Mouse (Mus musculus) limb, embryonic 12.5 days (tissue): Measurements from ENCODE around the gene Med8. TPM values are rescaled to one million over a fixed set of nuclear protein-coding genes. Genes with fewer than 3 reads are reported as not detected.
A peak's percentile ranks its signal among the peaks of the same experiment; 100 is the strongest.

Source experiments
- ATAC-seq: fragments of 200-750 bp; cut with Nextera tagmentation; 2 replicates; pipeline ENCODE4 v1.8.0; 2017; ENCODE audit warnings: low read depth, moderate TSS enrichment; ENCODE audit not compliant: insufficient number of reproducible peaks, insufficient read depth, low FRiP score, low TSS enrichment
- H3K27ac ChIP-seq: fragments of 300-500 bp; sonication (generic); 2 replicates; pipeline ENCODE4 v1.5.1; 2016; ENCODE audit warnings: mild to moderate bottlenecking, moderate library complexity
- H3K27me3 ChIP-seq: fragments of 300-500 bp; sonication (generic); 2 replicates; pipeline ENCODE4 v1.6.1; 2016; ENCODE audit warnings: mild to moderate bottlenecking, moderate library complexity
- H3K36me3 ChIP-seq: fragments of 300-500 bp; sonication (generic); 2 replicates; pipeline ENCODE4 v1.6.1; 2016; ENCODE audit warnings: mild to moderate bottlenecking, moderate library complexity
- H3K4me1 ChIP-seq: fragments of 300-500 bp; sonication (generic); replicated peaks from 2 replicates; pipeline ENCODE4 v1.6.1; 2016
- H3K4me2 ChIP-seq: fragments of 300-500 bp; sonication (generic); 2 replicates; pipeline ENCODE4 v1.6.1; 2016; ENCODE audit warnings: mild to moderate bottlenecking, moderate library complexity
- H3K4me3 ChIP-seq: fragments of 300-500 bp; sonication (generic); replicated peaks from 2 replicates; pipeline ENCODE4 v1.5.1; 2016; ENCODE audit warnings: mild to moderate bottlenecking
- H3K9ac ChIP-seq: fragments of 300-500 bp; sonication (generic); replicated peaks from 2 replicates; pipeline ENCODE4 v1.6.1; 2016; ENCODE audit warnings: mild to moderate bottlenecking, moderate library complexity
- H3K9me3 ChIP-seq: fragments of 300-500 bp; sonication (generic); 2 replicates; pipeline ENCODE4 v1.6.1; 2016; ENCODE audit warnings: mild to moderate bottlenecking, moderate library complexity
- WGBS: fragments of 180-500 bp; shearing (Covaris S2); methylation state at CpG from one replicate; pipeline ENCODE4 v1.1.7; 2016; 5-methylcytosine and 5-hydroxymethylcytosine counted together
- polyA plus RNA-seq: library from polyadenylated mRNA; unstranded; fragments of >200 nt; fragmentation: Nextera tagmentation; extraction: Ambion mirVana; gene quantifications from 2 replicates; pipeline ENCODE4 v1.2.1, GENCODE M21; 2016

The Med8 gene
- polyA plus RNA-seq, 1 experiment from 2014 or later: 127 TPM

DNA sequence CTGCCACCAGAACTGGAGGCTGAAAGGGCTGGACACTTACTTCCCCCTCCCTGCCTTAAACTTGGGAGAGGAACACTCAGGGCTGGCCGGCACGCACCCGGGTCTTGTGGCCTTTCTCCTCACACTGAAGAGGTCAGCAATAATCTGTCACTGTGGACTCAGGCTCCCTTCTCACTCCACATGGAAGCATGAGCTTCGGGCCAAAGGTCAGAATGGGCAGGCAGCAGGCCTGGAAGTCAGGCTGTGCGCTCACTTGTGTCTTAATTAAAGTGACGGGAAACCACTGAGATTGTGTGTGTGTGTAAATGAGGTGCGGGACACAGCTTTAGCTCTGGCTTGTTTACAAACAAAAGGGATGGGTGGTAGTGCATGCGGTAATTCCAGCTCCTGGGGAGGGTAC is 23.2 kb downstream of the Med8 start:
- WGBS: 72% methylated on average over 8 of the region's 8 CpGs
- Histone ChIP-seq H3K4me3 (no peak overlapping the region), H3K27ac (no peak overlapping the region), H3K9me3 (no peaks in the 10 kb centered on the region), H3K4me2 (no peak overlapping the region), H3K36me3 (peaks cover 57% of the 10 kb centered on the region), H3K4me1 (peaks cover 49% of the 10 kb centered on the region), H3K27me3 (no peaks in the 10 kb centered on the region), H3K9ac (peak overlapping the region; percentile 27; the same call in 1 of the 2 replicates)
- no peak for ATAC-seq

DNA sequence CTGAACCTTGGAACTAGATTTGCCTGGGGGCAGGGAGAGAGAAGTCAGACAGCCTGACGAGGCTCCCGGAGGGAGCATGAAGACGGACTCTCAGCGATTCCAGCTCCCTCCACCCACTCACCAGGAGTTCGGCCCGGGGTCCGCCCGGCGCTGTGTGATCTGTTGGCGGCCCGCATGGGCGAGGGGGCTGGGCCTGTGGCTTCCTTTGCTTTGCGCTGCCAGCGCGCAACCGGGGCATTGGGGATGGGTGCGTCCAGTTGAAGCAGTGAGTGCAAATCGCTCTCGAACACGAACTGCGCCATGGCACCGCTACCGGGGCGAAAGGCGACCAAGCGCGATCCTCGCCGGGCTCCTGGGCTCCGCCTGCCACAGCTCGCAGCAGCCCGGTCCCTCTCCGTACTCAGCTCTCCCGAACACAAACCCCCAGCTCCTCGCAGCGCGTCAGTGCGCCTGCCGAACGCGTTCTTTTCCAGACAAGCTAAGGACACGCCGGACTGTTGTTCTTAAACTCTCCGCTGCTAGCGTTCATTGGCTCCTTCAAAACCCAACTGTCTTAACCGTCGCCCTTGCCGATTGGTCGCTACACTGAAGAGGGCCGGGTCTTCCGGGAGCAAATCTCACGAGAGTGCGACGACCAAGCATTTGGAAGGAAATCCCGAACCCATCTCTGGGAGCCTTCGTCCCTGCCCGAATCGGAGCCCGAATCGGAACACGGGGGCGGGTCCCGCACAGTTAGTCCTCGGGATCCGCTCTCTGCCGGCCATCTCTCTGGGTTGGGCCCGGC is 27.9 kb downstream of the Med8 start, which contains the start of gene Cdc20:
TSS of gene Cdc20 (minus strand) at position 533 of the 784 bp plus-strand sequence.
- H3K27ac ChIP-seq: peak within 1 kb of the TSS; percentile 91
- H3K36me3 ChIP-seq: peaks cover 38% of the 10 kb centered on the region
- H3K9ac ChIP-seq: peak within 1 kb of the TSS; percentile 82
- peak within 1 kb of the TSS; percentile 82 for H3K4me3 ChIP-seq
- under 1% methylated on average over 66 of the region's 67 CpGs for WGBS
- peak within 1 kb of the TSS; percentile 87 for H3K4me2 ChIP-seq
- H3K4me1 ChIP-seq: peaks cover 35% of the 10 kb centered on the region
- no peaks in the 10 kb centered on the region for H3K27me3 ChIP-seq
- peak; percentile 95 for ATAC-seq
- no peaks in the 10 kb centered on the region for H3K9me3 ChIP-seq

GRCm38 (mm10) chr4:118437829-118438253 is 28.7 kb downstream of the Med8 start:
- no peak for ATAC-seq
- whole genome bisulfite sequencing: 10% methylated on average over 12 of the region's 12 CpGs

GRCm38 (mm10) chr4:118445088-118445487 is 36.0 kb downstream of the Med8 start:
- Histone ChIP-seq H3K4me2 (no peak overlapping the region), H3K27ac (no peak overlapping the region), H3K9ac (no peak overlapping the region), H3K4me1 (peaks cover 10% of the 10 kb centered on the region), H3K27me3 (0 out of 2 replicates have a peak, but pooled peaks cover 3% of the 10 kb centered on the region), H3K4me3 (no peak overlapping the region), H3K9me3 (no peaks in the 10 kb centered on the region), H3K36me3 (no peaks in the 10 kb centered on the region)
- ATAC-seq: no peak
- WGBS: 87% methylated on average over 10 of the region's 10 CpGs

More at GRCm38 (mm10) chr4:118437829-118438253, 28.7 kb downstream of the Med8 start:
- Histone ChIP-seq H3K36me3 (peaks cover 30% of the 10 kb centered on the region), H3K9me3 (no peaks in the 10 kb centered on the region), H3K9ac (peak overlapping the region; percentile 82), H3K27me3 (no peaks in the 10 kb centered on the region), H3K4me2 (peak overlapping the region; percentile 87), H3K4me3 (peak overlapping the region; percentile 82), H3K27ac (peak overlapping the region; percentile 91), H3K4me1 (peaks cover 35% of the 10 kb centered on the region)

DNA sequence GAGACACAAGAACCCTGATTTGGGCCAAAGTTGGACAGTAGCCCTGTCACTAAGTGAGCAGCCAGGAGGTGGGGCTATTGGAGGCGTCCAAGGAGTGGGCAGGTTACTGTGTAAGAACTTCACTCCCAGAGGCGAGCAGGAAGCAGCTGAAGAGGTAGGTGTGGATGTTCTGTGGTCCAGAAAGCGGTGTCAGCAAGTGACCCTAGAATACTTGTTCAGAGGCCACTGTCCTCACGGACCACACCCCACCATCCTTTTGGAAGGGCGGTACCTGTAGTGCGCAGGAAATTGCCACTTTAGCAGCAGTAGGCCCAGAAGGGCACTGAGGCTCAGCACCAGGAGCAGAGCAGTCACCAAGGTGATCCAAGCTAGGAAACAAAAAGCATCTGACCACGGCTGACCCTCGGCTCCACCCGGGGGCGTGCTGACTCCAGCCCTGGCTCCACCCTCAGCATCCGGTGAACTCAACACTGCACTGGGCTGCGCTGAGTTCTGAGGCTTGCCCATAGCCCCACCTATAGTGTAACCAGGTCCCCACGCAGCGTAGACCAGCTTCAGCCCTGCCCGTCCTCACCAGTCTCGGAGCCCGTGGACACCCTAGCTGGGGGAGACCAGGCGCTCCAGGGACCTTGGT is 36.8 kb downstream of the Med8 start:
- Histone ChIP-seq H3K9me3 (no peaks in the 10 kb centered on the region), H3K9ac (peak overlapping the region; percentile 48; the same call in 1 of the 2 replicates), H3K4me1 (peaks cover 10% of the 10 kb centered on the region), H3K4me3 (peak overlapping the region; percentile 40), H3K36me3 (no peaks in the 10 kb centered on the region), H3K4me2 (peak overlapping the region; percentile 78), H3K27ac (no peak overlapping the region), H3K27me3 (0 out of 2 replicates have a peak, but pooled peaks cover 3% of the 10 kb centered on the region)
- 16% methylated on average over 18 of the region's 18 CpGs for WGBS
- ATAC-seq: peak; percentile 79

- H3K27me3 ChIP-seq: 0 out of 2 replicates have a peak, but pooled peaks cover 3% of the 10 kb centered on the region
- H3K27ac ChIP-seq: no peak overlapping the region
- ATAC-seq: no peak
- no peaks in the 10 kb centered on the region for H3K9me3 ChIP-seq
- peak overlapping the region; percentile 48; the same call in 1 of the 2 replicates for H3K9ac ChIP-seq
- H3K36me3 ChIP-seq: no peaks in the 10 kb centered on the region
- peaks cover 10% of the 10 kb centered on the region for H3K4me1 ChIP-seq
- peak overlapping the region; percentile 78 for H3K4me2 ChIP-seq
- H3K4me3 ChIP-seq: peak overlapping the region; percentile 40
- WGBS: 33% methylated on average over 24 of the region's 24 CpGs
These were observed 37.4 kb downstream of the Med8 start for GRCm38 (mm10) chr4:118446415-118447153.

DNA sequence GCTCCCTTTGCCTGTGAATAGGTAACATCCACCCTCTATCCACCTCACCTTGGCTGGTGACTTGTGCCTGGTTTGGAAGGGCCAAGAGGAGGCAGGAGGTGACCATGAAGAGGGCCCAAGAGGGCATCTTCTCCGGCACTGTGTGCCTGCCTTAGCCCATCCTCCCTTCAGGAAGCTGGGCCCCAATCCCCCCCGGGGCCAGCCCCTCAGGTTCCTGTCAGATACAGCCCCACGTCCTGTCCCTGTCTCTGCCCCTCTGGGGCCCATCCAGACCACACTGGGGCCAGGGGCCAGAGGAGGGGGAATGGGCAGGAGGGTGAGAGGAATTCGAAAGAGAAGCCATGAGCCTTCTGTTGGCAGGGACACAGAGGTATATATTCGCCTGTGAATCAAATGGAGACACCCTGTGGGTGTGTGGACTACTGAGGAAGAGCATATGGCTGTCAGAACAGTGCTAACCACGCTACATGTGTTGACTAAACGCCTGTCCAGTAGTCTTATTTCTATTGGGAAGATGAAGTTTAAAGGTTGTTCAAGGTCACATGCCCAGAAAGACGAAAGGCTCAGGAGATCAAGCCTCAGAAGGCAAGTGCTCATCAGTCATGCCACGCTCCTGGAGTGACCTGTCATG is 48.3 kb downstream of the Med8 start, which contains the start of gene Mpl:
TSS of gene Mpl (minus strand) at position 169 of the 631 bp plus-strand sequence.
- Histone ChIP-seq H3K4me2 (no peak within 1 kb of the TSS), H3K27ac (no peak within 1 kb of the TSS)
- WGBS: 73% methylated on average over 9 of the region's 9 CpGs

DNA sequence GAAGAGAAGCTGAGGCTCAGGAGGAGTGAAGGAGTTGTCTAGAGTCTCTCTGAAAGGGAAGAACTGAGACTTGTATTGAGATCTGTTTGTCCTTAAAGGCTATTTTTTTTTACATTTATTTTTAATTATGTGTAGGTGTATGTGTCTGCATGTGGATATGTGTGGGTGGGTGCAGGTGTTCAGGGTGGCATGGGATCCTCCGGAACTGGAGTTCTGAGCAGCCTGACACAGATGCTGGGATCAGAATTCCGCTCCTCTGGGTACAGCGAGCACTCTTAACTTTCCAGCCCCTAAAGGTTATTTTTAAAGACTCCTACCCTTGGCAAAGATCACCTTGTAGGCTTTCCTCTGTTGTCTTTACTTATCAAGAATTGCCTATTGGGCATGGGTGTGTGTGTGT is 55.8 kb downstream of the Med8 start:
- H3K27ac ChIP-seq: no peak overlapping the region
- H3K9ac ChIP-seq: no peak overlapping the region
- 90% methylated on average over 3 of the region's 3 CpGs for WGBS
- ATAC-seq: no peak
- no peak overlapping the region for H3K4me2 ChIP-seq
- H3K36me3 ChIP-seq: no peaks in the 10 kb centered on the region
- H3K27me3 ChIP-seq: no peaks in the 10 kb centered on the region
- H3K9me3 ChIP-seq: no peaks in the 10 kb centered on the region
- H3K4me3 ChIP-seq: no peak overlapping the region
- peaks cover 3% of the 10 kb centered on the region; the same call in 1 of the 2 replicates for H3K4me1 ChIP-seq

More for the DNA sequence above, 48.3 kb downstream of the Med8 start, which contains the start of gene Mpl:
- no peaks in the 10 kb centered on the region for H3K9me3 ChIP-seq
- no peak for ATAC-seq
- H3K36me3 ChIP-seq: no peaks in the 10 kb centered on the region
- H3K4me1 ChIP-seq: no peaks in the 10 kb centered on the region
- no peak within 1 kb of the TSS for H3K9ac ChIP-seq
- H3K4me3 ChIP-seq: no peak within 1 kb of the TSS
- no peaks in the 10 kb centered on the region for H3K27me3 ChIP-seq
